Mouse (Mus musculus) myocyte (in vitro differentiated cells): ENCODE results near the gene Ralgps1.

ENCODE experiments used
- E2F4 ChIP-seq: IDR thresholded peaks from one replicate; pipeline ENCODE4 v1.6.1; 2011; ENCODE audit warnings: mild to moderate bottlenecking, control low read depth, moderate library complexity; ENCODE audit not compliant: insufficient read depth
- MYOD1 ChIP-seq, 3 experiments: IDR thresholded peaks; one replicate each; pipeline ENCODE4 v1.6.1; 2011; ENCODE audit warnings: control low read depth in 2 of 3, low read depth in 2 of 3, mild to moderate bottlenecking in 2 of 3, moderate library complexity in 1 of 3; ENCODE audit not compliant: insufficient read length in 2 of 3, control insufficient read depth in 1 of 3
- POLR2A ChIP-seq: IDR thresholded peaks from one replicate; pipeline ENCODE4 v1.6.1; 2011; ENCODE audit warnings: low read depth, mild to moderate bottlenecking, control low read depth, moderate library complexity; ENCODE audit not compliant: insufficient read length
- SRF ChIP-seq: IDR thresholded peaks from one replicate; pipeline ENCODE4 v1.6.1; 2011; ENCODE audit warnings: low read depth; ENCODE audit not compliant: control insufficient read depth, insufficient read length
- TCF12 ChIP-seq: IDR thresholded peaks from one replicate; pipeline ENCODE4 v1.6.1; 2011; ENCODE audit warnings: mild to moderate bottlenecking, control low read depth; ENCODE audit not compliant: poor library complexity, insufficient read depth, severe bottlenecking

GRCm38 (mm10) chr2:33207069-33207468 is 164.2 kb downstream of the Ralgps1 start:
- TF ChIP-seq TCF12 (no peak), POLR2A (no peak), MYOD1 (IDR thresholded peaks at IDR 0.05; ENCODE audit: control insufficient read depth in 1 of 3, insufficient read length in 2 of 3, low read depth in 2 of 3) (peak; percentile 25 to 31 (median 27)), E2F4 (no peak), SRF (no peak)
